Mouse (Mus musculus): ENCODE data around the gene 4930447C04Rik. TPM values are rescaled to one million over a fixed set of nuclear protein-coding genes. Genes with fewer than 3 reads are reported as not detected.

4930447C04Rik gene
- polyA plus RNA-seq, 1 experiment from 2014 or later = 2.0 TPM

- WGBS = 38% methylated on average over 13 of the region's 13 CpGs
- no peak overlapping the region for H3K9ac ChIP-seq
These were observed 87.0 kb downstream of the 4930447C04Rik start for GRCm38 (mm10) chr12:72853406-72854076.

GRCm38 (mm10) chr12:72852264-72852663, 88.3 kb downstream of the 4930447C04Rik start:
- Histone ChIP-seq H3K4me1 (peaks cover 6% of the 10 kb centered on the region; the same call in 1 of the 2 replicates), H3K36me3 (no peaks in the 10 kb centered on the region), H3K9ac (no peak overlapping the region), H3K27me3 (replicated peaks) (peaks cover 89% of the 10 kb centered on the region), H3K27ac (replicated peaks) (no peak overlapping the region), H3K9me3 (no peaks in the 10 kb centered on the region), H3K4me2 (no peak overlapping the region), H3K4me3 (no peak overlapping the region)
- 72% methylated on average over 6 of the region's 6 CpGs for WGBS
- no peak for ATAC-seq (ENCODE audit: extremely low read depth, insufficient number of reproducible peaks, low FRiP score, low TSS enrichment)

More at GRCm38 (mm10) chr12:72853406-72854076, 87.0 kb downstream of the 4930447C04Rik start:
- Histone ChIP-seq H3K27ac (replicated peaks) (no peak overlapping the region), H3K4me2 (peak overlapping the region; percentile 60; the same call in 1 of the 2 replicates), H3K36me3 (no peaks in the 10 kb centered on the region), H3K27me3 (replicated peaks) (peaks cover 83% of the 10 kb centered on the region), H3K4me3 (no peak overlapping the region), H3K4me1 (peaks cover 6% of the 10 kb centered on the region; the same call in 1 of the 2 replicates), H3K9me3 (no peaks in the 10 kb centered on the region)
- no peak for ATAC-seq (ENCODE audit: extremely low read depth, insufficient number of reproducible peaks, low FRiP score, low TSS enrichment)

DNA sequence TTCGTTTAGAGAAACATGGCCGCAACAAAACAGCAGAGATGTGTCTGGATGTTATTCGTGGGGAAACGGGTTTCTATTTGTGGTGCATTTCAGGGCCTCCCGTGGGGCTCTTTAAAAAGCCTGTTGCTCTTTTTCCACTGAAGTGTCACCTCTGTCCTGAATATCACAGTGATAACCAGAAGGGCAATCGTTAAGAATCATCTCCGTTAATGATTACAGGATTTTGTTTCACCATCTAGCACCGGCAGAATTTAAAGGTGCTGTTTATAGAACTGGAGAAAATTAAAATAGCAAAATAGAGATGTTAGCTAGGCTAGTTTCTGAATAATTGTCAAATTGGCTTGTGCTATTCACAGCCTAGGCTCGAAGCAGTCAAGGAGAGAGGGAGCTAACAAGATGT, 90.4 kb downstream of the 4930447C04Rik start:
- Histone ChIP-seq H3K27ac (replicated peaks) (no peak overlapping the region), H3K4me3 (no peak overlapping the region), H3K9ac (no peak overlapping the region), H3K4me1 (peaks cover 6% of the 10 kb centered on the region; the same call in 1 of the 2 replicates), H3K27me3 (replicated peaks) (peaks cover 86% of the 10 kb centered on the region), H3K9me3 (no peaks in the 10 kb centered on the region), H3K36me3 (no peaks in the 10 kb centered on the region), H3K4me2 (no peak overlapping the region)
- no peak for ATAC-seq (ENCODE audit: extremely low read depth, insufficient number of reproducible peaks, low FRiP score, low TSS enrichment)
- WGBS = 42% methylated on average over 9 of the region's 9 CpGs

- Histone ChIP-seq H3K9ac (no peak overlapping the region), H3K9me3 (no peaks in the 10 kb centered on the region), H3K36me3 (no peaks in the 10 kb centered on the region), H3K27me3 (replicated peaks) (peaks cover 66% of the 10 kb centered on the region), H3K4me3 (no peak overlapping the region), H3K4me2 (no peak overlapping the region), H3K27ac (replicated peaks) (no peak overlapping the region), H3K4me1 (peaks cover 12% of the 10 kb centered on the region)
- no peak for ATAC-seq (ENCODE audit: extremely low read depth, insufficient number of reproducible peaks, low FRiP score, low TSS enrichment)
- WGBS = 23% methylated on average over 7 of the region's 7 CpGs
These were observed 92.8 kb downstream of the 4930447C04Rik start for GRCm38 (mm10) chr12:72847725-72848124.

DNA sequence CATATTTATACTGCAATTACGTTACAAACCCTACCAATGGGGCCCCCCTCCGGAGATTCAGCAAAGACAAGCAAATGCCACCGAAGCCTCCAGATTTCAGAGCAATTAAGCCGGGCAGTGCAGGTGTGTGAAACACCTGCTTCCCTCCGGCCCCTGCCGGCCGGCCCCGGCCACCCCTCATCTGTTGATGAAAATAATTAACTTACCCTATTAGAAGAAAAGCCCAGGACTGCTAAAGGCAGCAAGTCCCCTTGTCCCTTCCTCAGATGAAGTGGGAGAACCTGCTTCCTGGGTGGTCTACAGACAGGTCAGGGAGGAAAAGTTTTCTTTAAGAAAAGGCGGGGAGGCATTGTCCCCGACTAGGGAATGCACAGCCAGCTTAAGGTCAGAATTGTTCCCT, 94.6 kb downstream of the 4930447C04Rik start:
- Histone ChIP-seq H3K27ac (replicated peaks) (no peak overlapping the region), H3K4me1 (peaks cover 12% of the 10 kb centered on the region), H3K4me2 (no peak overlapping the region), H3K36me3 (no peaks in the 10 kb centered on the region), H3K27me3 (replicated peaks) (peaks cover 55% of the 10 kb centered on the region), H3K9ac (no peak overlapping the region), H3K4me3 (no peak overlapping the region), H3K9me3 (no peaks in the 10 kb centered on the region)
- ATAC-seq (ENCODE audit: extremely low read depth, insufficient number of reproducible peaks, low FRiP score, low TSS enrichment) = no peak
- WGBS = 49% methylated on average over 10 of the region's 10 CpGs

- Histone ChIP-seq H3K4me2 (peak overlapping the region; percentile 64), H3K4me3 (peak overlapping the region; percentile 40), H3K9ac (peak overlapping the region; percentile 74), H3K36me3 (no peaks in the 10 kb centered on the region), H3K27ac (replicated peaks) (peak overlapping the region; percentile 63), H3K9me3 (no peaks in the 10 kb centered on the region; the same call in 1 of the 2 replicates), H3K4me1 (peaks cover 12% of the 10 kb centered on the region), H3K27me3 (replicated peaks) (peaks cover 36% of the 10 kb centered on the region)
- peak; percentile 78 for ATAC-seq (ENCODE audit: extremely low read depth, insufficient number of reproducible peaks, low FRiP score, low TSS enrichment)
- 19% methylated on average over 12 of the region's 12 CpGs for WGBS
These were observed 96.5 kb downstream of the 4930447C04Rik start for GRCm38 (mm10) chr12:72843973-72844620.

DNA sequence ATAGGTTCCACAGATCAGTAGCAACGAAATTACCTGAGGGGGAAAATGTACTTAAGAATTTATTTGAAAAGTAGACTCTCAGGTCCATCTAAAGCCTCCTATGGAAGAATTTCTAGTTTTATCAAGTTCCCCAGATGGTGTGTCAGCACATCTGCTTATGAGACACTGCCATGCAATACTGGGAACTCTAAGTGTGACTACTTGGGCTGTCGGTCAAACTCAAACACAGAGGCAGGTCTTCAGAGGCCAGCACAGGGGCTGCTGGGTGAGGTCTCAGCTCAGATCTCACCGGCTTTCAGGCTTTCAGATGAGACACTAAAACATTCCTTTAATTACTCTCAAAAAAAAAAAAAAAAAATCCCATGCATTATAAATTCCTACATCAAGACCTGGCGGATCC, 97.0 kb downstream of the 4930447C04Rik start:
- Histone ChIP-seq H3K9me3 (no peaks in the 10 kb centered on the region; the same call in 1 of the 2 replicates), H3K27me3 (replicated peaks) (peaks cover 31% of the 10 kb centered on the region), H3K27ac (replicated peaks) (peak overlapping the region; percentile 63; the same call in 1 of the 2 replicates), H3K4me1 (peaks cover 12% of the 10 kb centered on the region), H3K9ac (no peak overlapping the region), H3K4me2 (peak overlapping the region; percentile 64), H3K36me3 (no peaks in the 10 kb centered on the region), H3K4me3 (peak overlapping the region; percentile 40; the same call in 1 of the 2 replicates)
- WGBS = 77% methylated on average over 4 of the region's 4 CpGs
- ATAC-seq (ENCODE audit: extremely low read depth, insufficient number of reproducible peaks, low FRiP score, low TSS enrichment) = no peak

DNA sequence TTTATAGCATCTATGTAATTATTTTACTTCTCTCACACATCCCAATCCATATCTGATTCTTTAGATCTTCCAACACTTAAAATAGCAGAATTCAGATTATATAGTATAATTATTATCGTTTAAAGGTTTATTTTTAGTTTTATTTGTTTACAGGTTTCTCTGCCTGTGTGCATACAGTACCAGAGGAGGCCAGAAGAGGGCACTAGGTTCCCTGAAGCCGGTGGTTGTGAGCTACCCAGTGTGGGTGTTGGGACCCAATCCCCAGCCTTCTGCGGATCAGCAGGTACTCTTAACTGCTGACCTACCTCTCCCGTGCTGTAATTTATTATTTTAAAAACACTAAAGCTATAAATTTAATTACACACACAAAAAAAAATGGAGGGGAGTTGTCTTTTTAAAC, 97.4 kb downstream of the 4930447C04Rik start:
- Histone ChIP-seq H3K27me3 (replicated peaks) (peaks cover 27% of the 10 kb centered on the region), H3K4me1 (peaks cover 12% of the 10 kb centered on the region), H3K9ac (no peak overlapping the region), H3K4me3 (no peak overlapping the region), H3K36me3 (no peaks in the 10 kb centered on the region), H3K4me2 (no peak overlapping the region), H3K9me3 (no peaks in the 10 kb centered on the region; the same call in 1 of the 2 replicates), H3K27ac (replicated peaks) (no peak overlapping the region)
- 89% methylated on average over 4 of the region's 4 CpGs for WGBS
- ATAC-seq (ENCODE audit: extremely low read depth, insufficient number of reproducible peaks, low FRiP score, low TSS enrichment) = no peak

DNA sequence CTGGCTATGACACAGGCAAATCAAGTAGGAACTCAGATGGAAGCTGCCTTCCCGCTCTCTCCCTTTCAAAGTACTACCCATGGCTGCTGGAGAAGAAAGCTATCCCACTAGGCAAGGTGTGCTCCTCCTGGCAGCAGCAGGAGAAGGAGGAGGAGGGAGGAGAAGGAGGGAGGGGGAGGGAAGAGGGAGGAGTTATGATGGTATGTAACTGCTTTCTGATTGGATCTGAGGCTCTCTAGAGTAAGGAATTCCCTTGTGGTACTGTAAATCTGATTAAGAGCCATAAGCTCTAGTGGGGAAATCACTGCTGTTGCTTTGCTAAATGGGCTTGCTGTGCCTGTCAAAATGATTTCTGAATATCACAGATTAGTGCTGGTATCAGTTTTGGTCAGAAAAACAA, 99.1 kb downstream of the 4930447C04Rik start:
- no peaks in the 10 kb centered on the region for H3K36me3 ChIP-seq
- no peaks in the 10 kb centered on the region; the same call in 1 of the 2 replicates for H3K9me3 ChIP-seq
- no peak for ATAC-seq (ENCODE audit: extremely low read depth, insufficient number of reproducible peaks, low FRiP score, low TSS enrichment)
- H3K4me1 ChIP-seq = peaks cover 12% of the 10 kb centered on the region
- no peak overlapping the region for H3K4me3 ChIP-seq
- 74% methylated on average over 1 of the region's 1 CpGs for WGBS
- no peak overlapping the region for H3K4me2 ChIP-seq
- H3K9ac ChIP-seq = no peak overlapping the region
- H3K27ac ChIP-seq (replicated peaks) = no peak overlapping the region
- peaks cover 15% of the 10 kb centered on the region for H3K27me3 ChIP-seq (replicated peaks)

- no peak overlapping the region for H3K27ac ChIP-seq (replicated peaks)
- ATAC-seq (ENCODE audit: extremely low read depth, insufficient number of reproducible peaks, low FRiP score, low TSS enrichment) = no peak
- WGBS = 60% methylated on average over 4 of the region's 4 CpGs
These were observed 103.3 kb downstream of the 4930447C04Rik start for GRCm38 (mm10) chr12:72837302-72837701.

DNA sequence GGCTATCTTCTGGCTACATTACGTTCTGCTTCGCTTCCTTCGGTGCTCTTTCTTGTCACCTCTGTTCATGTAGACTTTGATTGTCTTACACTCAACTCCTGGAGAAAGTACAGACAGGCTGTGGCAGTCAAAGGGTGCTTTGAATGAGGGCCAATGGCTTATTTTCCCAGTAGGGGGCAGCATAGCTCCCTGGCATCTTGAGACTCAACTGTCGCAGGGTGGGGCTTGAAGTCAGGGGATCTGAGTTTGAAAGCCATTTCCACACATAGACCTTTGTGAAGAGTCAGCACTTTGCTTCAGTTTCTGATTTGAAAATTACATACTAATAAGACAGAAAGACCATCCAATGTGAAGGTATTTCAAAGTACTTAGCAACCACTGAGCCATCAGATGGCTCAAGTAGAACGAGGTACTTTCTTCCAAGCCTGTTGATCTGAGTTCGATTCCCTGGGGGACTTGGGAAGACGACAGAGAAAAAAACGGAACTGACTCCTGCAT, 105.0 kb downstream of the 4930447C04Rik start:
- peaks cover 7% of the 10 kb centered on the region for H3K4me1 ChIP-seq
- H3K27ac ChIP-seq (replicated peaks) = no peak overlapping the region
- no peaks in the 10 kb centered on the region; the same call in 1 of the 2 replicates for H3K9me3 ChIP-seq
- no peak overlapping the region for H3K9ac ChIP-seq
- H3K27me3 ChIP-seq (replicated peaks) = peaks cover 32% of the 10 kb centered on the region
- H3K4me3 ChIP-seq = no peak overlapping the region
- H3K4me2 ChIP-seq = no peak overlapping the region
- WGBS = 68% methylated on average over 8 of the region's 8 CpGs
- no peaks in the 10 kb centered on the region for H3K36me3 ChIP-seq
- no peak for ATAC-seq (ENCODE audit: extremely low read depth, insufficient number of reproducible peaks, low FRiP score, low TSS enrichment)

More at GRCm38 (mm10) chr12:72837302-72837701, 103.3 kb downstream of the 4930447C04Rik start:
- Histone ChIP-seq H3K9me3 (no peaks in the 10 kb centered on the region; the same call in 1 of the 2 replicates), H3K27me3 (replicated peaks) (peaks cover 15% of the 10 kb centered on the region), H3K9ac (no peak overlapping the region), H3K4me3 (no peak overlapping the region), H3K4me1 (no peaks in the 10 kb centered on the region), H3K4me2 (no peak overlapping the region), H3K36me3 (no peaks in the 10 kb centered on the region)

All from heart, embryonic 13.5 days (tissue).